Mouse (Mus musculus) hindbrain, embryonic 12.5 days (tissue): ENCODE measurements around the gene Acvr1b. TPM values are rescaled to one million over a fixed set of nuclear protein-coding genes. Genes with fewer than 3 reads are reported as not detected.
A peak's percentile ranks its signal among the peaks of the same experiment; 100 is the strongest.

Experiments
- ATAC-seq: fragments of 200-750 bp; cut with Nextera tagmentation; 2 replicates; pipeline ENCODE4 v1.8.0; 2017; ENCODE audit warnings: moderate TSS enrichment; ENCODE audit not compliant: low FRiP score
- H3K27ac ChIP-seq: fragments of 300-500 bp; sonication (generic); 2 replicates; pipeline ENCODE4 v1.5.1; 2016; ENCODE audit warnings: mild to moderate bottlenecking
- H3K27me3 ChIP-seq: fragments of 300-500 bp; sonication (generic); 2 replicates; pipeline ENCODE4 v1.6.1; 2016; ENCODE audit warnings: mild to moderate bottlenecking
- H3K36me3 ChIP-seq: fragments of 300-500 bp; sonication (generic); 2 replicates; pipeline ENCODE4 v1.6.1; 2016; ENCODE audit warnings: mild to moderate bottlenecking
- H3K4me1 ChIP-seq: fragments of 300-500 bp; sonication (generic); 2 replicates; pipeline ENCODE4 v1.6.1; 2016
- H3K4me2 ChIP-seq: fragments of 300-500 bp; sonication (generic); replicated peaks from 2 replicates; pipeline ENCODE4 v1.6.1; 2016; ENCODE audit warnings: mild to moderate bottlenecking
- H3K4me3 ChIP-seq: fragments of 300-500 bp; sonication (generic); 2 replicates; pipeline ENCODE4 v1.5.1; 2016; ENCODE audit warnings: mild to moderate bottlenecking
- H3K9ac ChIP-seq: fragments of 300-500 bp; sonication (generic); 2 replicates; pipeline ENCODE4 v1.6.1; 2016; ENCODE audit warnings: mild to moderate bottlenecking, moderate library complexity
- H3K9me3 ChIP-seq: fragments of 300-500 bp; sonication (generic); replicated peaks from 2 replicates; pipeline ENCODE4 v1.6.1; 2016; ENCODE audit warnings: mild to moderate bottlenecking
- WGBS: fragments of 180-500 bp; shearing (Covaris S2); methylation state at CpG from one replicate; pipeline ENCODE4 v1.1.7; 2016; 5-methylcytosine and 5-hydroxymethylcytosine counted together
- polyA plus RNA-seq: library from polyadenylated mRNA; unstranded; fragments of >200 nt; fragmentation: Nextera tagmentation; extraction: Ambion mirVana; gene quantifications from 2 replicates; pipeline ENCODE4 v1.2.1, GENCODE M21; 2016

The Acvr1b gene
- polyA plus RNA-seq, 1 experiment from 2014 or later, result 15.5 TPM

GRCm38 (mm10) chr15:101210998-101211613 lies 37.2 kb downstream of the Acvr1b start:
- Histone ChIP-seq H3K9ac (0 out of 2 replicates have a peak overlapping the region, but pooled peaks have one; percentile 2), H3K9me3 (no peaks in the 10 kb centered on the region), H3K4me1 (no peaks in the 10 kb centered on the region), H3K4me2 (no peak overlapping the region), H3K4me3 (no peak overlapping the region), H3K27ac (no peak overlapping the region), H3K36me3 (peaks cover 80% of the 10 kb centered on the region), H3K27me3 (no peaks in the 10 kb centered on the region)
- ATAC-seq, result no peak
- 95% methylated on average over 14 of the region's 14 CpGs for WGBS

DNA sequence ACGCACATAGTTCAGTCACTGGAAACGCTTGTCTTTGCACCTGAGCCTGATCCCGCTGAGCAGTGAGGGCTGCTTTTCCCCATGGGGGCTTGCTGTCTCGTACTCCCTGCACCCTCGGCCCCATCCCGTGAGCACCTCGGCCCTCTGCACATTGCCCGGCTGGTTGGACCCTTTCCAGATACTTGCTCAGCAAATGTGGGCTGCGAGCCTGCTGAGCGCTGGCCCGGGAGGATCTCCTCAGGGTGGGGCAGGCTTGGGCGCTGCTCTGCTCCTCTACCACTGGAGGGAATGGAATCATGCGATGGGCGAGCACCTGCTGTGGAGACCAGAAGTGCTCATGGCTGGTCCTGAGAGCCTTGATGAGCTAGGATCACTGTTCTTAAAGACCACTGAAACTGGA lies 38.6 kb downstream of the Acvr1b start:
- no peaks in the 10 kb centered on the region for H3K27me3 ChIP-seq
- no peak overlapping the region for H3K4me3 ChIP-seq
- H3K4me1 ChIP-seq, result no peaks in the 10 kb centered on the region
- H3K9me3 ChIP-seq, result no peaks in the 10 kb centered on the region
- no peak overlapping the region for H3K9ac ChIP-seq
- WGBS, result 86% methylated on average over 14 of the region's 14 CpGs
- H3K4me2 ChIP-seq, result no peak overlapping the region
- peaks cover 66% of the 10 kb centered on the region for H3K36me3 ChIP-seq
- 0 out of 2 replicates have a peak overlapping the region, but pooled peaks have one; percentile 7 for H3K27ac ChIP-seq
- no peak for ATAC-seq

GRCm38 (mm10) chr15:101215136-101215535 lies 41.3 kb downstream of the Acvr1b start:
- H3K4me2 ChIP-seq, result no peak overlapping the region
- no peak overlapping the region for H3K4me3 ChIP-seq
- no peak overlapping the region for H3K27ac ChIP-seq
- H3K9ac ChIP-seq, result no peak overlapping the region
- H3K9me3 ChIP-seq, result no peaks in the 10 kb centered on the region
- H3K4me1 ChIP-seq, result peaks cover 5% of the 10 kb centered on the region
- peaks cover 39% of the 10 kb centered on the region for H3K36me3 ChIP-seq
- H3K27me3 ChIP-seq, result no peaks in the 10 kb centered on the region
- no peak for ATAC-seq
- WGBS, result 75% methylated on average over 2 of the region's 2 CpGs

DNA sequence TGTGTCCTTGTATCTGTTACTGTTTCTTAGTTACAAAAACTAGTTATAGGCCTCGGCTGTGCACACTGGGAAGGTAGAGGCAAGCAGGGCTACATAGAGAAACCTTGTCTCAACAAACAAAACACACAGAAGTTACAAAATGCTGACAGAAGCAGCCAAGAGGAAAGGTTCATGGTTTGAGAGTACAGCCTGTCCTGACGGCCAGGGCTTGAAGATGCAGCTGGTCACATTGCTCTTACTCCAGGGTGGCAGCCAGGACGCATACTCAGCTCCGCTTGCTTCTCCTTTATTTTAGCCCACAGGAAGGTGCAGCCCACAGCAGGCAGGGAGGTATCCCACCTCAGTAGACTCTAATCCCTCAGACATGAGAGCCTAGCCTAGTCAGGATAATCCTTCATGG lies 42.2 kb downstream of the Acvr1b start:
- Histone ChIP-seq H3K27ac (no peak overlapping the region), H3K36me3 (peaks cover 30% of the 10 kb centered on the region), H3K27me3 (no peaks in the 10 kb centered on the region), H3K9ac (no peak overlapping the region), H3K4me3 (no peak overlapping the region), H3K9me3 (no peaks in the 10 kb centered on the region), H3K4me2 (no peak overlapping the region), H3K4me1 (peaks cover 14% of the 10 kb centered on the region)
- WGBS, result 77% methylated on average over 4 of the region's 4 CpGs
- ATAC-seq, result no peak

GRCm38 (mm10) chr15:101220905-101221297 lies 47.0 kb downstream of the Acvr1b start:
- H3K4me2 ChIP-seq, result peak overlapping the region; percentile 42
- no peaks in the 10 kb centered on the region for H3K9me3 ChIP-seq
- 6% methylated on average over 8 of the region's 8 CpGs for WGBS
- H3K36me3 ChIP-seq, result no peaks in the 10 kb centered on the region
- H3K27me3 ChIP-seq, result peaks cover 22% of the 10 kb centered on the region
- H3K4me1 ChIP-seq, result peaks cover 57% of the 10 kb centered on the region
- no peak overlapping the region for H3K4me3 ChIP-seq
- ATAC-seq, result peak; percentile 75
- H3K27ac ChIP-seq, result peak overlapping the region; percentile 73
- no peak overlapping the region for H3K9ac ChIP-seq

DNA sequence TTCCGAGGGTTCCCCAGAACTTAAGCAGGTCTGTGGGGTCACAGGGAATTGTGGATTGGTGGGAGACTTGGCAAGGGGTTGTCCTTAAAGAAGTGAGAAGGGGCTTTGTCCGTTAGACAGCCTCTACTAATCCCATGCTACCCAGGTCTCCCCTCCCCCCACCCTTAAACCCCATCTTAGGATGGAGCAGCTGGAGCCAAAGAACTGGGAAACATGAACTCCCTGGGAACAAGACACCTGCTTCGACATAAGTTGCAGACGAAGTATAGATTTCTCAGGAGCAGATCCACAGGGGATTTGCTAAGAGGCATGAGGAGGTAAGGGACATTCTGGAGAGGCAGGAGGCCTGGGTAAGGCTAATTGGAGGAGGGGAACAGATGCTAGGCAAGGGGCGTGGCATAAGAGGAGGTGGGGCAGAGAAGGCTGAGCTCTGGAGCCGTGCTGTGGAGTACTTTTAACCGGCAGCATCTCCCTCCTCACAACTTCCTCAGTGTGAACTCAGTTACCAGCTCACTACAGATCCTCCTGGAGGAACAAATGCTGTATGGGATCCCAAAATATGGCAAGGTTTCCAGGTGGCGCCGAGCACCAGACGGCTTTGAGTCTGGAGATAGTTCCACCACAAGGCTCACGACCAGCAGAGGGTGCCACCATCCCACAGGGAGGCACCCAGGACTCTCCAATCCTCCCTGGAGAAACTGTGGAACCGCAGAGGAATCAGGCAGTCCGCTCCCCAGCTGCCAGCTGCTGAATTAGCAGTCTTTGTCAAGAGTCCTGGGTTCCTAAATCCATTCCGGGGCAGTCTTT lies 47.6 kb downstream of the Acvr1b start:
- peak overlapping the region; percentile 42 for H3K4me2 ChIP-seq
- H3K4me1 ChIP-seq, result peaks cover 57% of the 10 kb centered on the region
- no peak overlapping the region for H3K9ac ChIP-seq
- H3K4me3 ChIP-seq, result 0 out of 2 replicates have a peak overlapping the region, but pooled peaks have one; percentile 6
- peak overlapping the region; percentile 73 for H3K27ac ChIP-seq
- ATAC-seq, result peak; percentile 46
- WGBS, result 2% methylated on average over 14 of the region's 14 CpGs
- H3K27me3 ChIP-seq, result peaks cover 22% of the 10 kb centered on the region
- no peaks in the 10 kb centered on the region for H3K9me3 ChIP-seq
- no peaks in the 10 kb centered on the region for H3K36me3 ChIP-seq

DNA sequence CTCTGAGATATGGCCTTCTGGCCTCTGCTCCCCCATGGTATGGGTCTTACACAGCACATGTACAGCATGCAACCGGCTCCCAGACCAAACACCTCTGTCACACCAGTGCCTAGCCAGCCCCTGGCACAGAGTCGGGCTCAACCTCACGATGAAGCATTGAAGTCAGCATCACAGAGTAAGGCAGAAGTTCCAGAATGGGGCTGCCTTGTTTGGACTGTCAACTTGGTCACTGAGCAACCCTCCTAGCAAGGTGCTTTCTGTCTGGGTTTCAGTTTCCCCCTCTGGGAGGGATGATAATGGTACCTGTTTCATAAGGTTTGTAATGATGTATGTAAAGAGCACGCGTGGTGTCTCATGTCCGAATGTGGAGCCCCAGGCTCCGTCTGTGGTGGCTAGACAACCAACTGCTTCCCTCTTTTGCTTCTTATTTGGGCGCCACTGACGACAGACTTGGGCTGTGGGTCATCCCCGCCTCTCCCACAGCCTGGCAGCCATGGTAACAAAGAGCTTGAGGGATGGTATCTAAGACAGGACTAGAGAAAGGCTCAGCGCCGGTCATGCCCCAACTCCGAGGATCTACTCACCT lies 49.1 kb downstream of the Acvr1b start:
- H3K4me3 ChIP-seq, result no peak overlapping the region
- no peaks in the 10 kb centered on the region for H3K9me3 ChIP-seq
- no peak overlapping the region; the same call in 1 of the 2 replicates for H3K9ac ChIP-seq
- 38% methylated on average over 13 of the region's 13 CpGs for WGBS
- no peak overlapping the region for H3K27ac ChIP-seq
- H3K4me1 ChIP-seq, result peaks cover 60% of the 10 kb centered on the region
- no peaks in the 10 kb centered on the region for H3K36me3 ChIP-seq
- H3K27me3 ChIP-seq, result peaks cover 22% of the 10 kb centered on the region
- ATAC-seq, result no peak
- peak overlapping the region; percentile 89 for H3K4me2 ChIP-seq

GRCm38 (mm10) chr15:101223596-101223995 lies 49.7 kb downstream of the Acvr1b start:
- H3K27ac ChIP-seq, result no peak overlapping the region; the same call in 1 of the 2 replicates
- H3K4me2 ChIP-seq, result peak overlapping the region; percentile 89
- H3K9me3 ChIP-seq, result no peaks in the 10 kb centered on the region
- H3K36me3 ChIP-seq, result no peaks in the 10 kb centered on the region
- 6% methylated on average over 5 of the region's 5 CpGs for WGBS
- peak overlapping the region; percentile 54 for H3K4me3 ChIP-seq
- H3K4me1 ChIP-seq, result peaks cover 64% of the 10 kb centered on the region
- peaks cover 22% of the 10 kb centered on the region for H3K27me3 ChIP-seq
- peak overlapping the region; percentile 70 for H3K9ac ChIP-seq
- no peak; the same call in 1 of the 2 replicates for ATAC-seq

GRCm38 (mm10) chr15:101224006-101224906 lies 50.4 kb downstream of the Acvr1b start, which contains the start of gene Grasp:
TSS of gene Grasp (plus strand) at chr15:101224188.
- Histone ChIP-seq H3K36me3 (peaks cover 6% of the 10 kb centered on the region; the same call in 1 of the 2 replicates), H3K9me3 (no peaks in the 10 kb centered on the region), H3K27ac (peak within 1 kb of the TSS; percentile 48; the same call in 1 of the 2 replicates), H3K4me1 (peaks cover 64% of the 10 kb centered on the region), H3K9ac (peak within 1 kb of the TSS; percentile 70), H3K27me3 (peaks cover 22% of the 10 kb centered on the region), H3K4me3 (peak within 1 kb of the TSS; percentile 54), H3K4me2 (peak within 1 kb of the TSS; percentile 89)
- whole genome bisulfite sequencing, result under 1% methylated on average over 71 of the region's 77 CpGs
- ATAC-seq, result peak; percentile 66

GRCm38 (mm10) chr15:101224977-101225376 lies 51.1 kb downstream of the Acvr1b start:
- Histone ChIP-seq H3K4me2 (peak overlapping the region; percentile 89), H3K9ac (peak overlapping the region; percentile 70), H3K36me3 (peaks cover 11% of the 10 kb centered on the region), H3K4me1 (peaks cover 60% of the 10 kb centered on the region), H3K4me3 (peak overlapping the region; percentile 54), H3K9me3 (no peaks in the 10 kb centered on the region), H3K27ac (0 out of 2 replicates have a peak overlapping the region, but pooled peaks have one; percentile 48), H3K27me3 (peaks cover 22% of the 10 kb centered on the region)
- WGBS, result 4% methylated on average over 14 of the region's 14 CpGs
- ATAC-seq, result no peak

- WGBS, result 18% methylated on average over 7 of the region's 7 CpGs
- H3K27me3 ChIP-seq, result peaks cover 22% of the 10 kb centered on the region
These were observed 54.1 kb downstream of the Acvr1b start for GRCm38 (mm10) chr15:101227971-101228370.

More at GRCm38 (mm10) chr15:101227971-101228370, 54.1 kb downstream of the Acvr1b start:
- H3K4me3 ChIP-seq, result no peak overlapping the region
- ATAC-seq, result no peak
- H3K27ac ChIP-seq, result peak overlapping the region; percentile 64
- H3K9me3 ChIP-seq, result no peaks in the 10 kb centered on the region
- H3K4me1 ChIP-seq, result peaks cover 35% of the 10 kb centered on the region
- H3K4me2 ChIP-seq, result peak overlapping the region; percentile 8; the same call in 1 of the 2 replicates
- peaks cover 29% of the 10 kb centered on the region for H3K36me3 ChIP-seq
- peak overlapping the region; percentile 24; the same call in 1 of the 2 replicates for H3K9ac ChIP-seq
